Mouse (Mus musculus): Measurements from ENCODE around the gene Elmod1.

Gene Elmod1

DNA sequence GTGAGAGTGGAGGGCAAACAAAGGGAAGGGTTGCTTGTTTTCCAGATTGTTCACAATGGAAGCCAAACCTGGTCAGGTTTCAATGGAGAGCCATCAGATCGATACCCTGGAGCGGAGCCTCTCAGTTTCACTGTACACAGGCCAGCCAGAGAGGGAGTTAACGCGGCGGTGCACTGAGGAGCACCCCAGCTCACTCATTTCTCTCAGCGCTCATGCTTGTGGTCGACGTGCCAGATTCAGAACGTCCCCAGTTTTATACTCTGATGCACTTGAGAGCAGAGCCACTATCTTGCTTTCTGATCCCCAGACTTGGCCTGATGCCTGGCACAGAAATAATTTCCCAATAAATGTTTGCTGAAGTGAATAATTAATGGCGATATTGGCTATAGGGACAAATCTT is 68.3 kb downstream of the Elmod1 start:
- no peak for DNase-seq

DNA sequence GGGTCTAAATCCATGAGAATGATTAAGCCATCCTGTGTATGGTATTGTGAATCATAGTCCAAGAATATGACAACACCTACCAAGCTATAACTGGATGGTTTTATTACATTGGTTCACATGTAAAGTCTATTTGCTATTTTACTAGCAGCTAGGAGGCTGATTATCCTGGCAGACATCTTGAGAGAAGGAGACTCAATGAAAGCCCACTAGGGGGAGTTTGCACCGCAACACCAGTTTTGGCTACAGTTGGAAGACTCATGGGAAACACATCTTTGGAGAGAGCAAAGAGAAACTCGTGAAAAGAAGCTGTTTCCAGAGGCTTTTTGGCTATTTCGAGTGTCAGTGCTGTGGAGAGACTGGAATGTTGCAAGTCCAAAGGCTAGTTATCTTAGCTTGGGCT is 69.7 kb downstream of the Elmod1 start:
- DNase-seq = no peak

DNA sequence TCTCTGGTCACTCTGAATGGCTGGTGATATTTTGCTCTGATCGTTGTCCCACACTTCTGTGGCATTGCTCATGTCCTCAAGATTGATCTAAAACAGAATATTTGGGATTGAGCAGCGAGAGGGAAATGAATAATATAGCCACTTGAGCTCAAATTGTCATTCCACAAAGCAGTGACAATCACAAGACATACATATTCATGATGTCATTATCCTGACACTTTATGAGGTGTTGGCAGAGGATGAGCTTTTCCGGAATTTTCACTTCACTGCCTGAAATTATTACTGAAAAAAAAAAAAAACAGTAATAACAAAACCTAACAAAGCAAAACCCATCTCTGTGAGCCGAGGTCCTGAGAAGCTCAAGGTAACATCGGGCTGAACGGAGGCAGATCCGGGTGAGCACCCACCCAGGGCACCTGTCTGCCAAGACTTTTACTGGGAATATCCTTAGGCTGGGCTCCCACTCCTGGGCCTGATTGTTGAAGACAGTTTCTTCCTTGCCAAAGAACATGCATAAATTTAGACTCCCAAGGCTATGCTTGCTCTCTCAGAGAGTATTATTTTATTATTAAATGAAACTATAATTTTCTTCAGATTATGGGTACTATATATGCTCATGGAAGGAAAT is 71.8 kb downstream of the Elmod1 start:
- DNase-seq = no peak

DNA sequence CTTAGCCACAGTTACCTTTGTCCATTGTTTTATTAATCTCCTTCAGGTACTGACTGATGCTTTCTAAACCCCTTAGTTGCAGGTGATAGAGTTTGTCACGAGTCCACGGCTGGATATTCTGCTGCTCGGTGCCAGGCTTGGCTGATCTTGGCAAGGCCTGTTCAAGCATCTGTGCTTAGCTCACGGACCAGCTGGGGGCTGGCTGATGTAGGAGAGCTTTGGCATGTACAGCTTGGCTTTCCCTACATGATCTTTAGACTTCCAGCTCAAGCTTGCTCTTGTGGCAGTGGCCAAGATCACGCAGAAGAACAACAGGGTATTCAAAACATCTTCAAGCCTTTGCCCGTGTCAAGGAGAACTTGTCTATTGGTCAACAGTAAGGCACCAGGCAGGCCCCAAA is 75.3 kb downstream of the Elmod1 start:
- no peak for DNase-seq

DNA sequence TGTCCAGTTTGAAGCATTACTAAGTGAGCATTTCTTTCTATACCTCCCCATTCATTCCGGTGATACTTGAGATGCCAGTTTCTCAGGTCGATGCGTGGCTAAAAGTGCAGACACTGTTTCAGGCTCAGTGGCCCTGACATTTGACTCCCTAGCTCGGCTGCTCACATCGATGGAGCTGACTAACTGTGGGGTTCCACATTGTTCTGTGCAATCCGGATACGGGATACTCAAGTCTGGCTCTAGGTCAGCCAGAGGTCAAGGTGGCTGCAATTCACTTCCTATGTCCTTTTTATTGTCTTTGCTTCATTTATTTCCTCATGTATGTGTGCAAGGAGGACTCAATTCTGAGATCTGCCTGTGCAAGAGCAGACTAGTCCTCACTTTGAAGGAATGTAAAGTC is 79.3 kb downstream of the Elmod1 start:
- no peak for DNase-seq

DNA sequence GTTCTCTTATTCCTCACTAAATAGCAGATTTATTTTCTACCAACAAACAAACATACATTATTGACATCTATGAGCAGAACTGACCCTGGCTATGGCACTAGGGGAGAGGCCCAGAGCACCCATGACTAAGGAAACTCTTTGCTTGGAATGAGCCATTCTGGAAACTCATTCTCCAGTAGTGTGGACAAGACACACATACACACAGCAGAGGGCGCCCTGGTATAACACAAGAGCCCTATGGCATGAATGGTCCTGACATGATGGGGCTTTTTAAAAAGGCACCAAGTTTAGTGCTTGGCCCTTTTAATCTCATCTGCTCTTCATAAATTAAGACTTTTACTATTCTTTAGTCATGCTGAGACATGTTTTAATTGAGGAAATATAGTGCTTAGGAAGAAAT is 85.0 kb downstream of the Elmod1 start:
- DNase-seq = no peak

DNA sequence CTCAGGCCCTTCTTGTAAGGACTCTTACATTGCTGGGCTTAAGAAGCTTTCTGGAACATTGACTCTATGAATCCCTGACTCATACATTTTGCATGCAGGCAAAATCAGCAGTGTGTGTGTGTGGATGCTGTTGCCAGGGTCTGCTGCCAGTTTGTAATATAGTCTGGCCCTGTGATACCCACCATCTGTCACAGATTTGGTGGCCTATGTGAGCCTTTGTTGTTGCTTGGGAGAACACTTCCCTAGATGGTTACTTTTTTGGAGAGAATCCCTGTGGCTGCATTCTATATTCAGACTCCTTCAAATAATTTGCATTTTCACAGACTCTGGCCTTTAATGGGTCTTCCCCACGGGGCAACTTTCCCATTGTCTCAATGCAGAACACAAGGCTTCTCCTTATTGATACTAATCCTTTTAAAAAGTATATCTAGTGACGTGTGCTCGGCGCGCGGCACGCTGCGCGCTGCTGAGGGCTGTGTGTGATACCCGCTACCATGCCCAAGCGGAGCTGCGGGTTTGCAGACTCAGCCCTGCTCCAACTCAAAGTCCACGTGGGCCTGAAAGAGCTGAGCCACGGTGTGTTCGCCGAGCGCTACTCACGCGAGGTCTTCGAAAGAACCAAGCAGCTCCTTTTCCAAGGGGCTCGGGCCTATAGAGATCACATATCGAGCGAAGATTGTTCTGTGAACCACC is 91.4 kb downstream of the Elmod1 start:
- DNase-seq = no peak

DNA sequence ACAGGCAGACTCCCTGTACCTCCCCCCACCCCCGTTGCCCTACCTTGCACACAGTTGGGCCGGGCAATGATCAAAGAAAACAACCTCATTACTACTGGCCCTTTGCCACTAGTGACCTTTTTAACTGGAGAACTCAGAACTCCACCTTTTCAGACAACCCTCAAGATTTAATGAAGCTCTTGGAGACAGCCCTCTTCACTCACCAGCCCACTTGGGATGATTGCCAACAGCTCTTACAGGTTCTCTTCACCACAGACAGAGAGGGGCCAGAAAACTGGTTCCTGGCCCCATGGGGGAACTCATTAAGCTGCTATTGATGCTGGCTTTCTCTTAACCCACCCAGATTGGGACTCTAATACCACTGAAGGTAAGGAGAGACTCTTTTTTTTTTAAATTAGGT is 97.7 kb downstream of the Elmod1 start:
- no peak for DNase-seq

DNA sequence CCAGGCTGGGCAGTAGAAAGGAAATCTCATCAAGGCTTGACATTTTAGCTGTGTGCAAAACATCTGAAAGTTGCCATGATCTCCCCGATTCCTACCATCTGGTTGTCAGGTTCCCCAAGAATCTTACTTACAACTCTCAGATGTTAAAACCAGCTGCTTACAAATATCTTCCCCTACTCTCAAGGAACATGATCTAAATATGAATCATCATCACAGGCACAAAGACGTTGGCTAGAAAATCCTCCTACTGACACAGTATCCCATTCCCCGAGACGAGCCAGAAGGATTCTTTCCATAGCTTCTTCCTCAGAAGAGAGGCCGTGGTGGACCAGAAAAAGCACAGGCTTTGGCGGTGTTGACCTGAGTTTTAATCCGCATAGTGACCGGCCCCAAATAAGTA is 101.9 kb downstream of the Elmod1 start:
- no peak for DNase-seq
